Mouse (Mus musculus): ENCODE measurements around the gene M1ap. TPM values are rescaled to one million over a fixed set of nuclear protein-coding genes. Genes with fewer than 3 reads are reported as not detected.

M1ap gene
- polyA plus RNA-seq, 1 experiment from 2014 or later = 0.34 TPM

- Histone ChIP-seq H3K27ac (peak within 1 kb of the TSS; percentile 93), H3K4me1 (peaks cover 29% of the 10 kb centered on the region), H3K9me3 (no peaks in the 10 kb centered on the region), H3K27me3 (ENCODE audit: insufficient read depth, poor library complexity, severe bottlenecking) (peaks cover 16% of the 10 kb centered on the region), H3K36me3 (peaks cover 42% of the 10 kb centered on the region), H3K4me3 (peak within 1 kb of the TSS; percentile 97)
- peak; percentile 99 for DNase-seq (ENCODE audit: low spot score)
- WGBS = under 1% methylated on average over 64 of the region's 64 CpGs
Observed at GRCm38 (mm10) chr6:83054074-83054851, 107.6 kb downstream of the M1ap start, which contains the start of gene Aup1. Gene Aup1, plus strand, starts transcription at chr6:83054521.

DNA sequence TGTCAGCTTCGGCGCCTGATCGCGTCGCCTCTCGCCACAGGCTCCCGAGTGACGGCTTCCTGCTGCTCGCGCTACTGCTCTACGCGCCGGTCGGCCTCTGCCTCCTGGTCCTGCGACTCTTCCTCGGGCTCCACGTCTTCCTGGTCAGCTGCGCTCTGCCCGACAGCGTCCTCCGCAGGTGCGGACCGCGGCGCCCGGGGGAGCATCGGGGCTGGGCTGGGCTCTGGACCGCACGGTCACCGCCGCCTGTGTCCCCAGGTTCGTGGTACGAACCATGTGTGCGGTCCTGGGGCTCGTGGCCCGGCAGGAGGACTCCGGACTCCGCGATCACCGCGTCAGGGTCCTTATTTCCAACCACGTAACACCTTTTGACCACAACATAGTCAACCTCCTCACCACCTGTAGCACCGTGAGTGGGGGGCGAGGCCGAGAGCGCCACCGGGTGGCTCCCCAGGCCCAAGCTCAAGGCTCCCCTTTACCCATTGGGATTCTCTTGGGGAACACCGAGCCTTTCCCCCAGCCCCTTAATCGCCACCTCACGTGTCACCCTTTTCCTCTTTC is 108.2 kb downstream of the M1ap start, which contains the start of gene Htra2:
Htra2 (minus strand) TSS at position 403 of the 561 bp plus-strand sequence.
- Histone ChIP-seq H3K27me3 (ENCODE audit: insufficient read depth, poor library complexity, severe bottlenecking) (peaks cover 14% of the 10 kb centered on the region; the same call in 1 of the 2 replicates), H3K4me3 (peak within 1 kb of the TSS; percentile 97), H3K27ac (peak within 1 kb of the TSS; percentile 93), H3K4me1 (peaks cover 29% of the 10 kb centered on the region), H3K36me3 (peaks cover 42% of the 10 kb centered on the region), H3K9me3 (no peaks in the 10 kb centered on the region)
- WGBS = under 1% methylated on average over 50 of the region's 50 CpGs
- no peak for DNase-seq (ENCODE audit: low spot score)

GRCm38 (mm10) chr6:83057790-83058189 is 111.1 kb downstream of the M1ap start, which contains the start of gene Dqx1:
Gene Dqx1, plus strand, starts transcription at chr6:83057844.
- H3K27me3 ChIP-seq (ENCODE audit: insufficient read depth, poor library complexity, severe bottlenecking) = peaks cover 39% of the 10 kb centered on the region
- no peaks in the 10 kb centered on the region for H3K9me3 ChIP-seq
- H3K4me3 ChIP-seq = no peak within 1 kb of the TSS
- H3K4me1 ChIP-seq = peaks cover 24% of the 10 kb centered on the region
- no peak for DNase-seq (ENCODE audit: low spot score)
- no peak within 1 kb of the TSS for H3K27ac ChIP-seq
- WGBS = 55% methylated on average over 3 of the region's 3 CpGs
- peaks cover 24% of the 10 kb centered on the region for H3K36me3 ChIP-seq

DNA sequence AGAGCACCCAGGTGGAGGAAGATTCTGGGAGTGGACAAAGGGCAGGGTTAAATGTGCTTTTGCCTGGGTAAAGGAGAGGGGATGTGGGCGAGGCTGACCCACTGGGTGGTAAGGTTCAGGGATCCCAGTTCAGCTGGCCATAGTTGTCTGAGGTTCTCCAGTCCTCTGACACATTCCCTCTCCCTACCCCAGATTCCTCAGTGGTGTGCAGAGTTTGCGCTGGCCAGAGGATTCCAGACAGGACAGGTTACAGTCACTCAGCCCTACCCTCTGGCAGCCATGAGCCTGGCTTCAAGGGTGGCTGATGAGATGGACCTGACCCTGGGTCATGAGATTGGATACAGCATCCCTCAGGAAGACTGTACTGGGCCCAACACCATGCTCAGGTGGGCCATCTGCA is 112.0 kb downstream of the M1ap start:
- Histone ChIP-seq H3K27ac (no peak overlapping the region), H3K9me3 (no peaks in the 10 kb centered on the region), H3K27me3 (ENCODE audit: insufficient read depth, poor library complexity, severe bottlenecking) (peaks cover 49% of the 10 kb centered on the region), H3K36me3 (peaks cover 24% of the 10 kb centered on the region), H3K4me3 (no peak overlapping the region), H3K4me1 (peaks cover 15% of the 10 kb centered on the region)
- 85% methylated on average over 2 of the region's 2 CpGs for WGBS
- DNase-seq (ENCODE audit: low spot score) = no peak

DNA sequence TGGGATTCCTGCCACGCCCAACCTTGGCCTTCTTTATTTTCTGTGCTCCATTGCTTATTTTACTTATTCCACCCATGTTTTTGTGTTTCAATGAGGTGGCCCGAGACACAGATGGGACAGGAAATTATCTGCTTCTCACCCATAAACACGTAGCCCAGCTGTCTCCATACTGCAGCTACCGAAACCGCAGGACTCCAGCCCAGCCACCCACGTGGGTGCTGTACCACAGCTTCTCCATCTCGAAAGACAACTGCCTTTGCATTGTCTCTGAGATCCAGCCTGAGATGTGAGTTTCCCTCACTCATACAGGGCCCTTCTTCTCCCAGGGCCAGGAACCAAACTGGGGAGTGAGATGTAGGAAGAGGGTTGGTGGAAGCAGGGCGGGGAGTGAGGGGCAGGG is 119.3 kb downstream of the M1ap start:
- Histone ChIP-seq H3K9me3 (no peaks in the 10 kb centered on the region), H3K27ac (no peak overlapping the region), H3K4me3 (no peak overlapping the region), H3K36me3 (no peaks in the 10 kb centered on the region), H3K4me1 (peaks cover 23% of the 10 kb centered on the region), H3K27me3 (ENCODE audit: insufficient read depth, poor library complexity, severe bottlenecking) (peaks cover 100% of the 10 kb centered on the region)
- WGBS = 38% methylated on average over 8 of the region's 8 CpGs
- no peak for DNase-seq (ENCODE audit: low spot score)

DNA sequence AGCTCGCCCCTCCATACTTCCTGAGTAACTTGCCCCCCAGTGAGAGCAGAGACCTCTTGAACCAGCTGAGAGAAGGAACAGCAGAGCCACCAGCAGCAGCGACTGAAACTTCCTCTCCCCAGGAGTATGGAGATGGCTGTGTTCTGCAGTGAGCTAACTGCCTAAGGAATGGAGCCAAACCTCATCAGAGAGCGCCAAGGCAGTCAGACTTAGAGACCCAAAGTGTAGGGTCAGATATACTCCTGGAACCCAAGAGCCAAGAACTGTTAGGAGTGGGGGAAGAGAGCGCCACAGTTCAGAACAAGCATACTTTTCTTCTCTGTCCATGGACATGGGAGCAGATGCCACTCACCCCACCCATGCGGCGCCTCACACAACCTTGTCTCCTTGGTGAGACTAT is 119.7 kb downstream of the M1ap start:
- Histone ChIP-seq H3K27me3 (ENCODE audit: insufficient read depth, poor library complexity, severe bottlenecking) (peaks cover 100% of the 10 kb centered on the region), H3K4me3 (no peak overlapping the region), H3K4me1 (peaks cover 28% of the 10 kb centered on the region), H3K36me3 (no peaks in the 10 kb centered on the region), H3K9me3 (no peaks in the 10 kb centered on the region), H3K27ac (no peak overlapping the region)
- 30% methylated on average over 6 of the region's 6 CpGs for WGBS
- DNase-seq (ENCODE audit: low spot score) = no peak

- no peak for DNase-seq (ENCODE audit: low spot score)
- no peaks in the 10 kb centered on the region for H3K36me3 ChIP-seq
- peaks cover 30% of the 10 kb centered on the region for H3K4me1 ChIP-seq
- 3% methylated on average over 8 of the region's 8 CpGs for WGBS
- peaks cover 100% of the 10 kb centered on the region for H3K27me3 ChIP-seq (ENCODE audit: insufficient read depth, poor library complexity, severe bottlenecking)
- no peak overlapping the region for H3K27ac ChIP-seq
- H3K9me3 ChIP-seq = no peaks in the 10 kb centered on the region
- peak overlapping the region; percentile 48 for H3K4me3 ChIP-seq
Observed at GRCm38 (mm10) chr6:83068221-83068620, 121.5 kb downstream of the M1ap start.

GRCm38 (mm10) chr6:83068706-83069487 is 122.2 kb downstream of the M1ap start:
- peaks cover 100% of the 10 kb centered on the region for H3K27me3 ChIP-seq (ENCODE audit: insufficient read depth, poor library complexity, severe bottlenecking)
- DNase-seq (ENCODE audit: low spot score) = no peak
- H3K4me1 ChIP-seq = peaks cover 30% of the 10 kb centered on the region
- H3K4me3 ChIP-seq = peak overlapping the region; percentile 49
- WGBS = 1% methylated on average over 81 of the region's 81 CpGs
- no peaks in the 10 kb centered on the region for H3K36me3 ChIP-seq
- no peaks in the 10 kb centered on the region for H3K9me3 ChIP-seq
- H3K27ac ChIP-seq = no peak overlapping the region

DNA sequence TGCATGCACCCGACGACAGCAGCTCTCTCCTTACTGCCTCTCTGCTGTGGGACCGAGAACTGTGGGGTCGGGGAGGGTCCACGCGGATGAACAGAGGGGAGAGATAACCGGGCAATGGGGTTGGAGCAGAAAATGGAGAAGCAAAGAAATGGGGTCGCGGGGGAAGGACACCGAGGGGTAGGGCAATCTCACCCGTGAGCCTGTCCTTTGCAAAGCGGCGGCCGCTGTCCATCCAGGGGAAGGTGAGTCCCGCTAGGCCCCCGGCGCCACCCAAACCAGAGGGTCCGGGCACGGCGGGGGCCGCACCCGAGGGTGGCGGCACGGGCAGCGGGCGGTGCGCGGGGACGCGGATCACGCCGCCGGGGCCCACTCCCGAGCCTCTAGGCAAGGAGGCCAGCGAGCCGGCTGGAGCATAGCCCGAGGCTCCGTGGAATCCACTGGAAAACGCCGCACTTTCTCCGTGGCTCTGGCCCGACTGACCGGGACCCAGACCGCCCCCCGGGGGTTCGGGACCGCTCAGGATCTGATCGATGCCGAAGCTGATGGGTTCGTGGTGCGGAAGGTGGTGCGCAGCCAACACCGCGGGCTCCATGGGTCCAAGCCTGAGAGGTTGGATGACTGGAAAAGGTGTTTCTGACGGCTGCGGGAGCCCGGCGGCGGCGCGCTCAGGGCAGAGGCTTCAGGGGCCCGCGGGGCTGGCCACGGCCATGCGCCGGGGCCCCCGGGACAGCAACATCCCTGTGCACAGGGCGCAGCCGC is 123.0 kb downstream of the M1ap start:
- H3K36me3 ChIP-seq = no peaks in the 10 kb centered on the region
- no peaks in the 10 kb centered on the region for H3K9me3 ChIP-seq
- peak overlapping the region; percentile 49 for H3K4me3 ChIP-seq
- H3K27me3 ChIP-seq (ENCODE audit: insufficient read depth, poor library complexity, severe bottlenecking) = peaks cover 100% of the 10 kb centered on the region
- DNase-seq (ENCODE audit: low spot score) = no peak
- H3K27ac ChIP-seq = no peak overlapping the region
- H3K4me1 ChIP-seq = peaks cover 30% of the 10 kb centered on the region
- 3% methylated on average over 69 of the region's 69 CpGs for WGBS

DNA sequence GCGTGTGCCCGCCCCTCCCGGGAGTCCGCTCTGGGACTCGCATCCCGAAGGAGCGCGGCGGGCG is 123.4 kb downstream of the M1ap start, which contains the start of gene Tlx2:
Tlx2 (minus strand) TSS at position 47 of the 64 bp plus-strand sequence.
- H3K4me3 ChIP-seq = peak within 1 kb of the TSS; percentile 49
- no peaks in the 10 kb centered on the region for H3K36me3 ChIP-seq
- 2% methylated on average over 10 of the region's 10 CpGs for WGBS
- DNase-seq (ENCODE audit: low spot score) = no peak
- H3K9me3 ChIP-seq = no peaks in the 10 kb centered on the region
- peaks cover 30% of the 10 kb centered on the region for H3K4me1 ChIP-seq
- H3K27ac ChIP-seq = no peak within 1 kb of the TSS
- peaks cover 100% of the 10 kb centered on the region for H3K27me3 ChIP-seq (ENCODE audit: insufficient read depth, poor library complexity, severe bottlenecking)

GRCm38 (mm10) chr6:83070311-83071219 is 123.9 kb downstream of the M1ap start:
- no peaks in the 10 kb centered on the region for H3K36me3 ChIP-seq

GRCm38 (mm10) chr6:83071220-83071619 is 124.5 kb downstream of the M1ap start:
- Histone ChIP-seq H3K4me1 (peaks cover 30% of the 10 kb centered on the region), H3K9me3 (no peaks in the 10 kb centered on the region), H3K27ac (no peak overlapping the region), H3K27me3 (ENCODE audit: insufficient read depth, poor library complexity, severe bottlenecking) (peaks cover 100% of the 10 kb centered on the region), H3K4me3 (peak overlapping the region; percentile 36), H3K36me3 (no peaks in the 10 kb centered on the region)
- no peak for DNase-seq (ENCODE audit: low spot score)
- WGBS = under 1% methylated on average over 22 of the region's 24 CpGs

More at GRCm38 (mm10) chr6:83070311-83071219, 123.9 kb downstream of the M1ap start:
- H3K4me3 ChIP-seq = peak overlapping the region; percentile 49
- no peak for DNase-seq (ENCODE audit: low spot score)
- H3K27ac ChIP-seq = no peak overlapping the region
- no peaks in the 10 kb centered on the region for H3K9me3 ChIP-seq
- peaks cover 30% of the 10 kb centered on the region for H3K4me1 ChIP-seq
- WGBS = under 1% methylated on average over 56 of the region's 58 CpGs
- H3K27me3 ChIP-seq (ENCODE audit: insufficient read depth, poor library complexity, severe bottlenecking) = peaks cover 100% of the 10 kb centered on the region
